Mouse (Mus musculus) forelimb bud, embryonic 11.5 days (tissue): ENCODE results near the gene Lmx1b.

Experiments used
- DNase-seq: peaks from one replicate; pipeline ENCODE4 v3.0.0-alpha.2; 2012; ENCODE audit warnings: low read depth, low spot score

Gene Lmx1b

DNA sequence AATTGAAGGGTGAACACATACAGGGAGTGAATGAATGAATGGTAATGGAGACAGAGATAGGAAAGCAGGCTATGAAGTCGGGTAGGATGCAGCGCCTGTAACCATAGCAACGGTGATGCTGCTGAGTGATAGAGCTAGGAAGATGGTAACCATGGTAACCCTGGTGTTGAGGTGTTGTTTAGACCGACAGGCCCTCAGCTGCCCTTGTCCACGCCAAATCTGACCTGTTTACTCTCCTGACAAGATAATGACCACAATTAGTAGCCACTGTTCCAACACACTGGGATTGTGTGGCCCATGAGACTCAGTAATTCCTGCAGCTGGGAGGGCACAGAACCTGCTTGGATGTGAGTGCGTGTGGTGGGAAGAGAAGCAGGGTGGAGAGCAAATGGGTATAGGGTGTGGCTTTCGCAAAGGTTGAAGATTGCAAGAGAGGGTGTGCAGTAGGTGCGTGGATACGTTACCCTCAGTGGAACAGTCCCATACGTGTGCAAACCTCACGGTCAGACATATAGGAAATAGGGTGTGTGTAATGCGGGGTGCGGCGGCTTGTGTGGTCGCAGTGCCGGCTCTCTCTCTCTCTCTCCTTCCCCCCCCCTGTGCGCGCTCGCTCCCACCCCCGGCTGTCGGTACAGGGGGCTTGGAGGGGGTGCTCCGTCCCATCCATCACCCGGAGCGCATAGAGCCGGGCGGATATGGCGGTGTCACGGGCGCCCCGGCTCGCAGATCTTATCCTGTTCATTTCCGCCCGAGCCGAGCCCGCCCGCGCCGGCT lies 96.7 kb downstream of the Lmx1b start:
- peak; percentile 71 for DNase-seq

DNA sequence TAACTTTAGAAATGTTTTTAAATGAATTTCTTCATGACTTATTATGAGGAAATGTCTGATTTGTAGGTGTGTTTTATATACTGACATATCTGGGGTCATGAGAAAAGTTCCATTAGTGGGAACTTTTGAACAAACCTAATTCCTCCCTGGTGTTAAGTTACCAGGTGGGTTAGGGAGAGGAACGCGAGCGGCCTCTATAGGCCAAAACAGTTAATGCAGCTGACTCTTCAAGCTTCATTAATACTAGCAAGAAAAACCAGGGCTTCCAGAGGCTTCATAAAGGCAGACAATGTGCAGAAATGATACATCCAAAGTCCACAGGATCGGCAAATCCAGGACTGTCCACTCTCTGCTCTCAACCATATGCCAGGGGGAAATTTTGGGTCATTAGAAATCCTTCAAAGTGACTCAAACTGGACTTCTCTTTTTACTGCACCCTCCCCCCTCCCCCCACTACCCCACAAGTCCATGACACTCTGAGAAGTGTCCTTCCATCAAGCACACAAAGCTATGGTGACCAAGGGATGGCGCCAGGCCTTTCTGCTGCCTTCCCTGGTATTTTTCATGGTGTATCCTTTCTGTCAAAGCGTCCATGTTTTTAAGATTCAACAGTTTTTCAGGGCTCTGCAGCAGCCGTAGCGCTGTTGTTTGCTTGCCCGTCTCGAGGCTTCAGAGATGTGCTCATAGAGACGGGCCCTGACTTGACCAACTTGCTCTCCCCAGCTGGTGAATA lies 97.4 kb downstream of the Lmx1b start:
- peak; percentile 78 for DNase-seq

DNA sequence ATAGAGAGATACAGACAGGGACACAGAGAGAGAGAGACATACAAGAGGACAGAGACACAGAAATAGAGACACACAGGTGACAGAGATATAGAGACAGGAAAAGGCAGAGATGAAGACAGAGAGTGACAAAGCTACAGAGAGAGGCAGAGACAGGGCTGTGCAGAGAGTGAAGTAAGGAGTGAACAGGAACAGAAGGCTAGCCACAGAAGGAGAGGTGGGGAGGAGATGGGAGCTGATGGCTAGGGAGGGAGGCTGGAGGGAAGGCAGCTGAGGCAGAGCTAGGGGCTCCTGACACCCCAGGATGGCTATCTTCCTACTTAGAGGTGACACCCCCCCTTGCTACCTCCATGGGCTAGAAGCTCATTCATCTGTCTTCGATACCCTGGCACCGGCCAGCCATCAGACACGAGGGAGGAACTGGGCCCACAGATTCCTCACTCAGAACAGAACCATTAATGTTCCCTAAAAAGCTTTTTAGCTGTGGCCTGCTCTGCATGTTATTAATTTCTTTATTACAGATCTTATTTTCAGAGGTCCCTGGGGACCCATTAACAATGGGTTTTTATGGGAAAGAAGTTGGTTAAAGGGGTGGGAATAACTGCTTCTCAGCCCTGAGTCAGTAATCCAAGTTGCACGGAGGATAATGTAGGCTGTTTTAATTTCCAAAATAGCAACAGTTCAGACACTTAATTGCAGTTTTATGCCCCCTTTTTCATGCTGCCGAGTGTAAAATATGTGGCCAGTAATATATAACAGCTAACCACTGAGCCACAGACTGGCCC lies 114.8 kb downstream of the Lmx1b start:
- peak; percentile 19 for DNase-seq

DNA sequence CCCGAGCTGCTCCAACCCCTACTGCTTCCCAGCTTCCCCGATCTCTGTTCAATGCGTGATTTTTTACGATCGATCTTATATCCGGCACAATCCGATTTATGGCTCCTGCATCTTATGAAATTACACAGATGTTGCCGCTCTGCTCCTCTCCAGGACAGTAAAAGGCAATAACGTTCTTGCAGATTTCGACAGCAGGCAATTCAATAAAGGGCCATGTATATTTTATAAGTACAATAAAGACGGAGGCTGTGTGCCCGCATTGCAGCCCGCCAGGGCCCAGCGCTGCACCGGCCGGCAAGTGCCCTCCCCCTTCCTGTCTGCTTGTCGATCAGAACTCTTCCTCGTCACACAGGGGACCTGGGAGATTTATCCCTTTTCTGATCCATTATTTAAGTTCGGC lies 124.5 kb downstream of the Lmx1b start:
- no peak for DNase-seq

DNA sequence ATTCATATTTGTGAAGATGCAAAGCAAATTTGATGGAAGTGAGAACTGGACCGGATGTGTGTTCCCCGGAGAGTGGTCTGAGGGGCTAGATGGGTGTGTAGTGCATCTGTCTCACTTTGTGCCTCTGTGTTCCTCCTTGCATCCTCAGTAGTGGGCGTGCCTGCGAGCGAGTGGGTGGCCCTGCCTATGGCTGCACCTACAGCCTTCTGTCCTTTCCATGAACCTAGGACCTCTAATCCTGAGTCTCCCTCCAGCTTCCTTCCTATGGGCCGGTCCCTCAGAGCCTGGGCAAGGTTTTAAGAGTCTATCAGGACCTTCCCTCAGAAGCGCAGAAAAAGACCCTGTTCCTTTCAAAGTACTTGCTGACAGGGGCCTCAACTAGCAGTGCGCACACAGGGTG lies 124.9 kb downstream of the Lmx1b start:
- no peak for DNase-seq
